Mouse (Mus musculus): Measurements from ENCODE around the gene H2-Ke6. TPM values are rescaled to one million over a fixed set of nuclear protein-coding genes. Genes with fewer than 3 reads are reported as not detected.

Gene H2-Ke6
- polyA plus RNA-seq, 1 experiment from 2014 or later = 67.6 TPM

- Histone ChIP-seq H3K4me2 (replicated peaks) (no peak overlapping the region), H3K4me3 (no peak overlapping the region), H3K27me3 (peaks cover 23% of the 10 kb centered on the region; the same call in 1 of the 2 replicates), H3K4me1 (peaks cover 64% of the 10 kb centered on the region), H3K9ac (no peak overlapping the region), H3K27ac (no peak overlapping the region), H3K9me3 (replicated peaks) (no peaks in the 10 kb centered on the region), H3K36me3 (peaks cover 39% of the 10 kb centered on the region)
- no peak for ATAC-seq (ENCODE audit: low FRiP score)
- 91% methylated on average over 7 of the region's 7 CpGs for WGBS
Observed at GRCm38 (mm10) chr17:34037241-34037640, 9.4 kb upstream of the H2-Ke6 start.

GRCm38 (mm10) chr17:34036647-34037046, 8.8 kb upstream of the H2-Ke6 start:
- ATAC-seq (ENCODE audit: low FRiP score) = no peak
- Histone ChIP-seq H3K36me3 (peaks cover 39% of the 10 kb centered on the region), H3K9ac (no peak overlapping the region)

GRCm38 (mm10) chr17:34035517-34035916, 7.7 kb upstream of the H2-Ke6 start:
- no peak for ATAC-seq (ENCODE audit: low FRiP score)
- no peaks in the 10 kb centered on the region for H3K9me3 ChIP-seq (replicated peaks)
- H3K4me2 ChIP-seq (replicated peaks) = no peak overlapping the region
- H3K27me3 ChIP-seq = peaks cover 16% of the 10 kb centered on the region; the same call in 1 of the 2 replicates
- peaks cover 39% of the 10 kb centered on the region for H3K36me3 ChIP-seq
- H3K4me1 ChIP-seq = peaks cover 51% of the 10 kb centered on the region
- H3K9ac ChIP-seq = no peak overlapping the region
- no peak overlapping the region for H3K4me3 ChIP-seq
- no peak overlapping the region for H3K27ac ChIP-seq
- WGBS = 90% methylated on average over 9 of the region's 9 CpGs

More at GRCm38 (mm10) chr17:34036647-34037046, 8.8 kb upstream of the H2-Ke6 start:
- peaks cover 21% of the 10 kb centered on the region; the same call in 1 of the 2 replicates for H3K27me3 ChIP-seq
- WGBS = 79% methylated on average over 10 of the region's 10 CpGs
- H3K4me2 ChIP-seq (replicated peaks) = no peak overlapping the region
- H3K27ac ChIP-seq = no peak overlapping the region
- H3K4me3 ChIP-seq = no peak overlapping the region
- peaks cover 59% of the 10 kb centered on the region for H3K4me1 ChIP-seq
- H3K9me3 ChIP-seq (replicated peaks) = no peaks in the 10 kb centered on the region

- Histone ChIP-seq H3K4me1 (peaks cover 50% of the 10 kb centered on the region), H3K4me3 (0 out of 2 replicates have a peak overlapping the region, but pooled peaks have one; percentile 4), H3K27me3 (0 out of 2 replicates have a peak, but pooled peaks cover 9% of the 10 kb centered on the region), H3K4me2 (replicated peaks) (no peak overlapping the region), H3K27ac (no peak overlapping the region), H3K9me3 (replicated peaks) (no peaks in the 10 kb centered on the region), H3K36me3 (peaks cover 49% of the 10 kb centered on the region), H3K9ac (no peak overlapping the region; the same call in 1 of the 2 replicates)
- WGBS = 76% methylated on average over 10 of the region's 10 CpGs
- no peak for ATAC-seq (ENCODE audit: low FRiP score)
Observed at GRCm38 (mm10) chr17:34034064-34034463, 6.2 kb upstream of the H2-Ke6 start.

GRCm38 (mm10) chr17:34033441-34033840, 5.6 kb upstream of the H2-Ke6 start:
- WGBS = 91% methylated on average over 9 of the region's 9 CpGs
- H3K4me1 ChIP-seq = peaks cover 50% of the 10 kb centered on the region
- 0 out of 2 replicates have a peak overlapping the region, but pooled peaks have one; percentile 95 for H3K4me3 ChIP-seq
- ATAC-seq (ENCODE audit: low FRiP score) = no peak
- peaks cover 56% of the 10 kb centered on the region for H3K36me3 ChIP-seq
- H3K27ac ChIP-seq = peak overlapping the region; percentile 12; the same call in 1 of the 2 replicates
- H3K9ac ChIP-seq = peak overlapping the region; percentile 98; the same call in 1 of the 2 replicates
- peak overlapping the region; percentile 83 for H3K4me2 ChIP-seq (replicated peaks)
- H3K9me3 ChIP-seq (replicated peaks) = no peaks in the 10 kb centered on the region
- H3K27me3 ChIP-seq = 0 out of 2 replicates have a peak, but pooled peaks cover 9% of the 10 kb centered on the region

- Histone ChIP-seq H3K9ac (peak overlapping the region; percentile 98), H3K4me1 (peaks cover 49% of the 10 kb centered on the region), H3K4me2 (replicated peaks) (peak overlapping the region; percentile 83), H3K27ac (no peak overlapping the region), H3K36me3 (peaks cover 53% of the 10 kb centered on the region), H3K9me3 (replicated peaks) (no peaks in the 10 kb centered on the region), H3K27me3 (0 out of 2 replicates have a peak, but pooled peaks cover 6% of the 10 kb centered on the region), H3K4me3 (peak overlapping the region; percentile 95)
- WGBS = 63% methylated on average over 9 of the region's 9 CpGs
- ATAC-seq (ENCODE audit: low FRiP score) = no peak
Observed at GRCm38 (mm10) chr17:34032806-34033205, 4.9 kb upstream of the H2-Ke6 start.

DNA sequence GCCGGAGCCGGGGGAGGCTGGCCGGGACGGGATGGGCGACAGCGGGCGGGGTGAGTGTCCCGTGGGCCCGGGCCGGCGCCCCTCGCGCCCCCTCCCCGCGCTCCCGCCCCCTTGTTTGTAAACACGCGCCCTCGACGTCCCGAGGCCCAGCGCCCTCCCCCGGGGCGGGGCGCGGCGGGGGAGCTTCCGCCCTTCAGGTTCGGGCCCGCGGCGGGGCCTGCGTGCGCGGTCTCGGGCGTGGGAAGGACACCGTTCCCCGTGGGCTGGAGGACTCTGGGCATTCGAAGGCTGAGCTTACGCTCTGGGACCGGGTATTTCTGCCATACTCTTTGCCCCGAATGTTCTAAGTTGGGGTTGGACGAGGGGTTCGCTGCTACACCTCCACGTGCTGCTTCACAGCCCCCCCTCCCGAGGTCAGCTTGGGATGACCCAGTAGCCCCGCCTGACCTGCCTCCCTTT, 4.3 kb upstream of the H2-Ke6 start:
- peak overlapping the region; percentile 98 for H3K9ac ChIP-seq
- H3K4me2 ChIP-seq (replicated peaks) = peak overlapping the region; percentile 83
- 1% methylated on average over 32 of the region's 48 CpGs for WGBS
- peaks cover 47% of the 10 kb centered on the region for H3K36me3 ChIP-seq
- H3K4me1 ChIP-seq = peaks cover 48% of the 10 kb centered on the region
- peak; percentile 5; the same call in 1 of the 2 replicates for ATAC-seq (ENCODE audit: low FRiP score)
- peak overlapping the region; percentile 95 for H3K4me3 ChIP-seq
- H3K27ac ChIP-seq = peak overlapping the region; percentile 98
- H3K27me3 ChIP-seq = 0 out of 2 replicates have a peak, but pooled peaks cover under 1% of the 10 kb centered on the region
- H3K9me3 ChIP-seq (replicated peaks) = no peaks in the 10 kb centered on the region

- Histone ChIP-seq H3K4me2 (replicated peaks) (peak within 1 kb of the TSS; percentile 83), H3K4me3 (peak within 1 kb of the TSS; percentile 95), H3K27ac (peak within 1 kb of the TSS; percentile 98), H3K9ac (peak within 1 kb of the TSS; percentile 98), H3K9me3 (replicated peaks) (no peaks in the 10 kb centered on the region), H3K27me3 (no peaks in the 10 kb centered on the region), H3K4me1 (peaks cover 54% of the 10 kb centered on the region), H3K36me3 (peaks cover 41% of the 10 kb centered on the region)
- peak; percentile 81 for ATAC-seq (ENCODE audit: low FRiP score)
- WGBS = under 1% methylated on average over 78 of the region's 88 CpGs
Observed at GRCm38 (mm10) chr17:34031465-34032173, 3.8 kb upstream of the H2-Ke6 start, which contains the start of the genes Slc39a7 and Rxrb. Gene Slc39a7 (minus strand): TSS chr17:34031682. Gene Rxrb (plus strand): TSS chr17:34031812.

- Histone ChIP-seq H3K4me3 (peak overlapping the region; percentile 95), H3K9me3 (replicated peaks) (no peaks in the 10 kb centered on the region), H3K27me3 (no peaks in the 10 kb centered on the region), H3K27ac (peak overlapping the region; percentile 98), H3K4me2 (replicated peaks) (peak overlapping the region; percentile 83), H3K9ac (peak overlapping the region; percentile 98), H3K36me3 (peaks cover 34% of the 10 kb centered on the region), H3K4me1 (peaks cover 61% of the 10 kb centered on the region)
- WGBS = 6% methylated on average over 20 of the region's 20 CpGs
- ATAC-seq (ENCODE audit: low FRiP score) = no peak
Observed at GRCm38 (mm10) chr17:34030861-34031326, 3.0 kb upstream of the H2-Ke6 start.

- peak overlapping the region; percentile 95 for H3K4me3 ChIP-seq
- H3K4me2 ChIP-seq (replicated peaks) = peak overlapping the region; percentile 83
- 76% methylated on average over 21 of the region's 21 CpGs for WGBS
- H3K27me3 ChIP-seq = no peaks in the 10 kb centered on the region
- peak overlapping the region; percentile 98 for H3K9ac ChIP-seq
- H3K9me3 ChIP-seq (replicated peaks) = no peaks in the 10 kb centered on the region
- peaks cover 26% of the 10 kb centered on the region for H3K36me3 ChIP-seq
- H3K4me1 ChIP-seq = peaks cover 69% of the 10 kb centered on the region
- H3K27ac ChIP-seq = no peak overlapping the region
- ATAC-seq (ENCODE audit: low FRiP score) = no peak
Observed at GRCm38 (mm10) chr17:34029890-34030595, 2.2 kb upstream of the H2-Ke6 start.

GRCm38 (mm10) chr17:34029150-34029889, 1.5 kb upstream of the H2-Ke6 start:
- H3K9ac ChIP-seq = peak overlapping the region; percentile 98
- peak overlapping the region; percentile 89 for H3K4me2 ChIP-seq (replicated peaks)
- H3K9me3 ChIP-seq (replicated peaks) = no peaks in the 10 kb centered on the region
- no peaks in the 10 kb centered on the region for H3K27me3 ChIP-seq
- H3K4me3 ChIP-seq = peak overlapping the region; percentile 95
- ATAC-seq (ENCODE audit: low FRiP score) = no peak
- H3K36me3 ChIP-seq = peaks cover 22% of the 10 kb centered on the region
- 91% methylated on average over 18 of the region's 18 CpGs for WGBS
- no peak overlapping the region for H3K27ac ChIP-seq
- H3K4me1 ChIP-seq = peaks cover 69% of the 10 kb centered on the region

Data from hindbrain, embryonic 12.5 days (tissue).